Mouse (Mus musculus): ENCODE results near the gene Sema3f. TPM values are rescaled to one million over a fixed set of nuclear protein-coding genes. Genes with fewer than 3 reads are reported as not detected.

Sema3f gene
- polyA plus RNA-seq (2011; ENCODE audit: insufficient read depth, insufficient read length, low read depth, missing spikeins): 12.3 and 19.0 TPM in 2 replicates

GRCm38 (mm10) chr9:107709697-107710483 lies at the start of gene Sema3f:
TSS of gene Sema3f (minus strand) at chr9:107710475.
- Histone ChIP-seq H3K9ac (ENCODE audit: low read depth, poor library complexity, severe bottlenecking) (peak within 1 kb of the TSS; percentile 75), H3K36me3 (ENCODE audit: control insufficient read depth, insufficient read depth, low read length, poor library complexity, severe bottlenecking) (no peaks in the 10 kb centered on the region), H3K4me1 (ENCODE audit: control insufficient read depth, insufficient read depth, low read length) (peaks cover 8% of the 10 kb centered on the region), H3K27ac (ENCODE audit: insufficient read depth, low read length) (no peak within 1 kb of the TSS), H3K9me3 (replicated peaks; ENCODE audit: control insufficient read depth, insufficient read depth, low read length, poor library complexity, severe bottlenecking) (no peaks in the 10 kb centered on the region), H3K4me3 (ENCODE audit: low read depth, low read length) (peak within 1 kb of the TSS; percentile 81), H3K27me3 (ENCODE audit: control insufficient read depth, insufficient read depth, low read length, poor library complexity, severe bottlenecking) (peaks cover 3% of the 10 kb centered on the region; the same call in 1 of the 2 replicates)
- no peak for TF ChIP-seq CTCF (IDR thresholded peaks at IDR 0.05; ENCODE audit: low read depth, low read length)
- TF ChIP-seq EP300 (IDR thresholded peaks at IDR 0.05; ENCODE audit: insufficient read depth, low read depth, low read length): no peak
- TF ChIP-seq POLR2A (IDR thresholded peaks at IDR 0.05; ENCODE audit: insufficient read depth, low read length): no peak

GRCm38 (mm10) chr9:107759593-107759992 lies 49.3 kb upstream of the Sema3f start:
- H3K9me3 ChIP-seq (replicated peaks; ENCODE audit: control insufficient read depth, insufficient read depth, low read length, poor library complexity, severe bottlenecking): no peaks in the 10 kb centered on the region
- no peak for TF ChIP-seq EP300 (IDR thresholded peaks at IDR 0.05; ENCODE audit: insufficient read depth, low read depth, low read length)
- no peak for TF ChIP-seq CTCF (IDR thresholded peaks at IDR 0.05; ENCODE audit: low read depth, low read length)
- TF ChIP-seq POLR2A (IDR thresholded peaks at IDR 0.05; ENCODE audit: insufficient read depth, low read length): no peak
- no peak overlapping the region for H3K27ac ChIP-seq (ENCODE audit: insufficient read depth, low read length)
- peaks cover 74% of the 10 kb centered on the region for H3K36me3 ChIP-seq (ENCODE audit: control insufficient read depth, insufficient read depth, low read length, poor library complexity, severe bottlenecking)
- no peak overlapping the region for H3K4me3 ChIP-seq (ENCODE audit: low read depth, low read length)
- H3K27me3 ChIP-seq (ENCODE audit: control insufficient read depth, insufficient read depth, low read length, poor library complexity, severe bottlenecking): no peaks in the 10 kb centered on the region
- H3K4me1 ChIP-seq (ENCODE audit: control insufficient read depth, insufficient read depth, low read length): no peaks in the 10 kb centered on the region
- H3K9ac ChIP-seq (ENCODE audit: low read depth, poor library complexity, severe bottlenecking): no peak overlapping the region

GRCm38 (mm10) chr9:107750378-107750777 lies 40.1 kb upstream of the Sema3f start:
- no peak overlapping the region for H3K27ac ChIP-seq (ENCODE audit: insufficient read depth, low read length)
- no peak overlapping the region for H3K9ac ChIP-seq (ENCODE audit: low read depth, poor library complexity, severe bottlenecking)
- no peaks in the 10 kb centered on the region for H3K4me1 ChIP-seq (ENCODE audit: control insufficient read depth, insufficient read depth, low read length)
- no peaks in the 10 kb centered on the region; the same call in 1 of the 2 replicates for H3K9me3 ChIP-seq (replicated peaks; ENCODE audit: control insufficient read depth, insufficient read depth, low read length, poor library complexity, severe bottlenecking)
- H3K36me3 ChIP-seq (ENCODE audit: control insufficient read depth, insufficient read depth, low read length, poor library complexity, severe bottlenecking): peaks cover 80% of the 10 kb centered on the region
- H3K27me3 ChIP-seq (ENCODE audit: control insufficient read depth, insufficient read depth, low read length, poor library complexity, severe bottlenecking): no peaks in the 10 kb centered on the region
- no peak for TF ChIP-seq CTCF (IDR thresholded peaks at IDR 0.05; ENCODE audit: low read depth, low read length)
- no peak overlapping the region for H3K4me3 ChIP-seq (ENCODE audit: low read depth, low read length)

- Histone ChIP-seq H3K27me3 (ENCODE audit: control insufficient read depth, insufficient read depth, low read length, poor library complexity, severe bottlenecking) (no peaks in the 10 kb centered on the region), H3K36me3 (ENCODE audit: control insufficient read depth, insufficient read depth, low read length, poor library complexity, severe bottlenecking) (peaks cover 88% of the 10 kb centered on the region), H3K4me1 (ENCODE audit: control insufficient read depth, insufficient read depth, low read length) (no peaks in the 10 kb centered on the region), H3K4me3 (ENCODE audit: low read depth, low read length) (no peak overlapping the region), H3K27ac (ENCODE audit: insufficient read depth, low read length) (no peak overlapping the region), H3K9me3 (replicated peaks; ENCODE audit: control insufficient read depth, insufficient read depth, low read length, poor library complexity, severe bottlenecking) (no peaks in the 10 kb centered on the region; the same call in 1 of the 2 replicates), H3K9ac (ENCODE audit: low read depth, poor library complexity, severe bottlenecking) (no peak overlapping the region)
- no peak for TF ChIP-seq CTCF (IDR thresholded peaks at IDR 0.05; ENCODE audit: low read depth, low read length)
- no peak for TF ChIP-seq EP300 (IDR thresholded peaks at IDR 0.05; ENCODE audit: insufficient read depth, low read depth, low read length)
- no peak for TF ChIP-seq POLR2A (IDR thresholded peaks at IDR 0.05; ENCODE audit: insufficient read depth, low read length)
Measured at GRCm38 (mm10) chr9:107748063-107748462, 37.8 kb upstream of the Sema3f start.

- H3K9me3 ChIP-seq (replicated peaks; ENCODE audit: control insufficient read depth, insufficient read depth, low read length, poor library complexity, severe bottlenecking): no peaks in the 10 kb centered on the region; the same call in 1 of the 2 replicates
- no peaks in the 10 kb centered on the region for H3K27me3 ChIP-seq (ENCODE audit: control insufficient read depth, insufficient read depth, low read length, poor library complexity, severe bottlenecking)
- H3K27ac ChIP-seq (ENCODE audit: insufficient read depth, low read length): no peak overlapping the region
- H3K36me3 ChIP-seq (ENCODE audit: control insufficient read depth, insufficient read depth, low read length, poor library complexity, severe bottlenecking): peaks cover 88% of the 10 kb centered on the region
- H3K4me3 ChIP-seq (ENCODE audit: low read depth, low read length): no peak overlapping the region
- H3K9ac ChIP-seq (ENCODE audit: low read depth, poor library complexity, severe bottlenecking): no peak overlapping the region
- H3K4me1 ChIP-seq (ENCODE audit: control insufficient read depth, insufficient read depth, low read length): no peaks in the 10 kb centered on the region
- TF ChIP-seq POLR2A (IDR thresholded peaks at IDR 0.05; ENCODE audit: insufficient read depth, low read length) (no peak), CTCF (IDR thresholded peaks at IDR 0.05; ENCODE audit: low read depth, low read length) (no peak), EP300 (IDR thresholded peaks at IDR 0.05; ENCODE audit: insufficient read depth, low read depth, low read length) (no peak)
Measured at GRCm38 (mm10) chr9:107747310-107747709, 37.0 kb upstream of the Sema3f start.

- H3K9ac ChIP-seq (ENCODE audit: low read depth, poor library complexity, severe bottlenecking): no peak overlapping the region
- H3K4me1 ChIP-seq (ENCODE audit: control insufficient read depth, insufficient read depth, low read length): no peaks in the 10 kb centered on the region
- H3K27me3 ChIP-seq (ENCODE audit: control insufficient read depth, insufficient read depth, low read length, poor library complexity, severe bottlenecking): no peaks in the 10 kb centered on the region
- H3K9me3 ChIP-seq (replicated peaks; ENCODE audit: control insufficient read depth, insufficient read depth, low read length, poor library complexity, severe bottlenecking): no peaks in the 10 kb centered on the region; the same call in 1 of the 2 replicates
- TF ChIP-seq POLR2A (IDR thresholded peaks at IDR 0.05; ENCODE audit: insufficient read depth, low read length) (no peak), CTCF (IDR thresholded peaks at IDR 0.05; ENCODE audit: low read depth, low read length) (peak; percentile 24)
- peaks cover 85% of the 10 kb centered on the region for H3K36me3 ChIP-seq (ENCODE audit: control insufficient read depth, insufficient read depth, low read length, poor library complexity, severe bottlenecking)
- H3K4me3 ChIP-seq (ENCODE audit: low read depth, low read length): no peak overlapping the region
- no peak overlapping the region for H3K27ac ChIP-seq (ENCODE audit: insufficient read depth, low read length)
Measured at GRCm38 (mm10) chr9:107746679-107747078, 36.4 kb upstream of the Sema3f start.

Data from ES-Bruce4 (cell line).